Mouse (Mus musculus) cerebellum, postnatal 4 days (tissue): Measurements from ENCODE around the gene Sptan1.

Experiments used
- DNase-seq, 2 experiments: peaks; one replicate each; pipeline ENCODE4 v3.0.0; 2022; ENCODE audit warnings: low spot score in 2 of 2, mixed read lengths in 1 of 2

The Sptan1 gene

GRCm38 (mm10) chr2:30061215-30062166, 96.1 kb downstream of the Sptan1 start:
- DNase-seq, result peak in 1 of 2 experiments; percentile 33

GRCm38 (mm10) chr2:30062249-30063093, 97.1 kb downstream of the Sptan1 start:
- peak in 1 of 2 experiments; percentile 32 for DNase-seq

DNA sequence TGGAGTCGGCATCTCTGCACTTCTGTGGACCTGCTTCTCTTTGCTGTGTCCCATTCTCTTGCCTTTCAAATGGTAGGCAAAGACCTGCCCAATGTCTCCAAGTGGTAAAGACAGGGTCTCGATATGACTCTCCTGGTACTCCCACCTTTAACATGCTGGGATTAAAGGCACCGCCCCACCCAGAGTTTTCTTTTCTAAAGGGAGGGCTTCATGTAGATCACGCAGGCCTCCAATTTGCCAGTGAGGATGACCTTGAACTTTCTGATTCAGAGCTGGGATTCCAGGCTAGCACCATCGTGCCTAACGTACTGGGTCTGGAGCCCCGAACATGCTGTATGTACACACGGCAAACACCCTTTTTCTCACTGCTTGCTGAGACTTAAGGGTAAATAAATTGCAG, 97.9 kb downstream of the Sptan1 start:
- no peak for DNase-seq

DNA sequence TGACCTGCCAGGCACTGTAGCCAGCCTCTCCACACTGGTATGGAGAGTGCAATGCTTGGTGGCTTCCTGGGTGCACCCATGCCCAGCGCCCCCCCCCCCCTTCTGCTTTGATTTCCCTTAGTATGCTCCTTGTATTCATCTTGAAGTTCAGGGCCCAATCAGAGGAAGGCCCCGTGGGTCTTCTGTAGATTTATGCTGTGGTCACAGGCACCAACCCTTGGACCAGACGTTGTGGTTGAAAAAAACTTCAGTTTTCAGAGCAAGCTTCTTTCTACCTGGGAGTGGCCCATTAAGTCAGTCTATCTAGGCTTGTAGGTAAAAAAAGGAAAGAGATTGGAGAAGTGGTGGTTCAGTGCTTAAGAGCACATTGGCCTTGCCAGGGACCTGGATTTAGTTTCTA, 98.4 kb downstream of the Sptan1 start:
- no peak for DNase-seq

GRCm38 (mm10) chr2:30064298-30064697, 98.9 kb downstream of the Sptan1 start:
- DNase-seq, result no peak

- DNase-seq, result peak; percentile 83 to 96
Measured at GRCm38 (mm10) chr2:30066046-30066901, 100.9 kb downstream of the Sptan1 start.

GRCm38 (mm10) chr2:30067031-30067888, 101.9 kb downstream of the Sptan1 start:
- peak in 1 of 2 experiments; percentile 48 for DNase-seq

GRCm38 (mm10) chr2:30067962-30068361, 102.6 kb downstream of the Sptan1 start:
- no peak for DNase-seq

DNA sequence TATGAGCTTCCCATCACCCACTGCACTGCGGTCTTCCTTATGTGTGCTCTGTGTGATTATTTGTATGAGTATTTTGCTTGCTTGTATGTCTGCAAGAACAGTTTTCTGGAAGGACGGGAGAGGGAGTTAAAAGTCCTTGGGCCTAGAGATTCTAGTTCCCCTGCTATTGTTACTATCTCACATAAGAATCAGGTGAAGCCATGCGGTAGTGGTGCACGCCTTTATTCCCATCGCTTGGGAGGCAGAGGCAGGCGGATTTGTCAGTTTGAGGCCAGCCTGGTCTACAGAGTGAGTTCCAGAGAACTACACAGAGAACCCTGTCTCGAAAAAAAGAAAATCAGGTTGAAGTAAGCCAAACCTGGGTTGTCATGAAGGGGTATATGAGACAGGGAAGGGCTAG, 107.5 kb downstream of the Sptan1 start:
- DNase-seq, result no peak

- no peak for DNase-seq
Measured at GRCm38 (mm10) chr2:30073285-30073684, 107.9 kb downstream of the Sptan1 start.

GRCm38 (mm10) chr2:30075625-30076024, 110.3 kb downstream of the Sptan1 start:
- no peak for DNase-seq

DNA sequence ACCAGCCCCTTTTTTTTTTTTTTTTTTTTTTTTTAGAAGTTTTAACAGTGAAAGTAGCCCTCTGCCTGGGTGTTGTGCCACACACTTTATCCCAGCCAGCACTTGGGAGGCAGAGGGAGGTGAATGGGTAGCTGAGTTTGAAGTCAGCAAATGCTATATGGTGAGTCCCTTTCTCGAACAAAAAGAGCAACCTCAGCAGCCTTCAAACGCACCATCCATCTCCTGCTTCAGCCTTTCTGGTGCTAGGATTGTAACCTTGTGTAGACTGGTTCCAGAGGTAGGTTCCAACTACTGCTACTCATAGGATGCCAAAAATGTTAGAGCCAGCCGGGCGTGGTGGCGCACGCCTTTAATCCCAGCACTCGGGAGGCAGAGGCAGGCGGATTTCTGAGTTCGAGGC, 111.1 kb downstream of the Sptan1 start:
- no peak for DNase-seq

DNA sequence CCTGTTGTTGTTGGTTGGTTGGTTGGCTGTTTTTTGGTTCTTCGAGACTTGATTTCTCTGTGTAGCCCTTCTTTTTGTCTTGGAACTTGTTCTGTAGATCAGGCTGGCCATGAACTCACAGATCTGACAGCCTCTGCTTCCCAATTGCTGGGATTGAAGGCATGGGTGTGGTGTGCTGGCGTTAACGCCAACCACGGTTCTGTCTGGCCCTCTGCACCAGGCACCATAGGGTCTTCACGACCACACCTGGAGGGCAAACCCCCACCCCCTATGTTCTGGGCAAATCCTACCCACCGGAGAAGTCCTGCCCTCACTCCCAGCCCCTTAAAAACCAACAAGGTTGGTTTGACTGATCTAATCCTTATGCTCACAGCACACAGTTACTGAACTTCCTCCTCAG, 111.6 kb downstream of the Sptan1 start:
- no peak for DNase-seq

- peak; percentile 81 to 89 for DNase-seq
Measured at GRCm38 (mm10) chr2:30077502-30078348, 112.4 kb downstream of the Sptan1 start, which contains the start of gene Pkn3. TSS of gene Pkn3 (plus strand) at chr2:30077684.

GRCm38 (mm10) chr2:30078349-30078712, 113.0 kb downstream of the Sptan1 start:
- no peak for DNase-seq

DNA sequence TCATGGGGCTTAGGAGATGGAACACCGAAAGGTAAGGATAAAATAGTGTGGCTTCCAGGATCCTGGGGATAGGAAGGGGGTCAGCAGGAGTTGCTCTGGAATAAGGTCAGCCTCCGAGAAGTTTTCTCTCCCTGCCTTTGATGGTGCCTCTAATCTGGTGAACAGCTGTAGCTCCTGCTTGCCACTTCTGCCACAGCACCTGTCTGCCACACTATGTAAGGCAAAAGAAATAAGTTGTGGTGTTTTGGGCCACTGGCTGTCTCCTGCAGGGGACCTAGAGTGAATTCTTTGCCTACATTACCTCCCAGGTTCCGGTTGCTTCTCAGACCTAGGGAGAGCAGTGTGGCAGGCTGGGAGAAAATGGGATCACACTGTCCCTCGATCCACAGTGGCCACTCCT, 113.4 kb downstream of the Sptan1 start:
- no peak for DNase-seq

- DNase-seq, result no peak
Measured at GRCm38 (mm10) chr2:30080181-30080800, 114.9 kb downstream of the Sptan1 start.
